8 mouse cellular contexts compared by ENCODE assay signal in genomic region chr11:75459141-75459711, GRCm38 (mm10). TPM values are rescaled to one million over a fixed set of nuclear protein-coding genes. Genes with fewer than 3 reads are reported as not detected.
DNase-seq lines count a peak whose midpoint lies in the region; ATAC-seq and TF ChIP-seq lines count a peak whose summit lies in the region.

No protein-coding gene starts in this region.

- TF ChIP-seq POLR2A in heart, adult 2 months (IDR thresholded peaks at IDR 0.05; ENCODE audit: insufficient read depth, low read depth, low read length), result no peak
- no peak for TF ChIP-seq POLR2A in cerebellum, adult 2 months (IDR thresholded peaks at IDR 0.05; ENCODE audit: borderline replicate concordance, insufficient read depth, low read length)

- no peaks in the 10 kb centered on the region for H3K79me2 ChIP-seq in heart, adult 2 months (replicated peaks; ENCODE audit: control insufficient read depth, insufficient read depth, low read length)

- intact Hi-C loops in heart, adult 2 months (cut with DNase I), result no loop called here

- H3K27ac ChIP-seq in forebrain, embryonic 10.5 days, result peak overlapping the region; percentile 92
- no peak overlapping the region for H3K27ac ChIP-seq in forebrain, embryonic 14.5 days (ENCODE audit: low read depth, low read length)
- peak overlapping the region; percentile 97 for H3K27ac ChIP-seq in heart, adult 2 months
- peak overlapping the region; percentile 97 for H3K27ac ChIP-seq in stomach, postnatal 0 days (replicated peaks)
- H3K27ac ChIP-seq in midbrain, postnatal 0 days (ENCODE audit: low read depth, low read length), result no peak overlapping the region
- no peak overlapping the region for H3K27ac ChIP-seq in cerebellum, adult 2 months (ENCODE audit: insufficient read depth, low read length)

- ATAC-seq in forebrain, embryonic 14.5 days, result no peak
- no peak for ATAC-seq in stomach, postnatal 0 days (ENCODE audit: low FRiP score, low TSS enrichment)
- ATAC-seq in midbrain, postnatal 0 days (ENCODE audit: low FRiP score), result no peak

- H3K9me3 ChIP-seq in forebrain, embryonic 10.5 days, result no peaks in the 10 kb centered on the region
- no peaks in the 10 kb centered on the region for H3K9me3 ChIP-seq in forebrain, embryonic 14.5 days (replicated peaks; ENCODE audit: control insufficient read depth, low read length)
- no peaks in the 10 kb centered on the region for H3K9me3 ChIP-seq in stomach, postnatal 0 days (ENCODE audit: control insufficient read depth, low read length)
- H3K9me3 ChIP-seq in midbrain, postnatal 0 days (ENCODE audit: low read length), result no peaks in the 10 kb centered on the region

- H3K9ac ChIP-seq in forebrain, embryonic 14.5 days (ENCODE audit: low read length), result no peak overlapping the region
- H3K9ac ChIP-seq in heart, adult 2 months (ENCODE audit: low read depth, low read length), result no peak overlapping the region
- no peak overlapping the region for H3K9ac ChIP-seq in stomach, postnatal 0 days (ENCODE audit: low read length)
- no peak overlapping the region for H3K9ac ChIP-seq in midbrain, postnatal 0 days (replicated peaks; ENCODE audit: low read length, poor library complexity, severe bottlenecking)

- 0 out of 2 replicates have a peak, but pooled peaks have one; percentile 44 for TF ChIP-seq EP300 in heart, adult 2 months (IDR thresholded peaks at IDR 0.05; ENCODE audit: insufficient read depth, low read depth, low read length)
- TF ChIP-seq EP300 in stomach, postnatal 0 days (optimal IDR thresholded peaks at IDR 0.05), result no peak

- no peak for DNase-seq in forebrain, embryonic 10.5 days (ENCODE audit: extremely low spot score, low spot score)
- no peak for DNase-seq in forebrain, embryonic 14.5 days (ENCODE audit: low spot score)
- DNase-seq in NIH3T3 (ENCODE audit: low read depth), result peak; percentile 63
- DNase-seq in heart, adult 2 months, result peak; percentile 61 to 67
- DNase-seq in kidney, postnatal 14 days, result peak; percentile 63
- DNase-seq in stomach, postnatal 0 days (ENCODE audit: low spot score), result no peak
- no peak for DNase-seq in midbrain, postnatal 0 days (ENCODE audit: low spot score)
- DNase-seq in cerebellum, adult 2 months, result no peak

- 85% methylated on average over 5 of the region's 5 CpGs for WGBS in forebrain, embryonic 10.5 days
- 83% methylated on average over 5 of the region's 5 CpGs for WGBS in forebrain, embryonic 14.5 days
- 8% methylated on average over 5 of the region's 5 CpGs for WGBS in heart, adult 2 months
- WGBS in stomach, postnatal 0 days, result 58% methylated on average over 5 of the region's 5 CpGs
- WGBS in midbrain, postnatal 0 days, result 77% methylated on average over 5 of the region's 5 CpGs
- 43% methylated on average over 5 of the region's 5 CpGs for WGBS in cerebellum, adult 2 months

- H3K27me3 ChIP-seq in forebrain, embryonic 10.5 days (ENCODE audit: poor library complexity, severe bottlenecking), result 0 out of 2 replicates have a peak, but pooled peaks cover under 1% of the 10 kb centered on the region
- H3K27me3 ChIP-seq in forebrain, embryonic 14.5 days (replicated peaks; ENCODE audit: control insufficient read depth, insufficient read depth, low read length), result no peaks in the 10 kb centered on the region
- H3K27me3 ChIP-seq in heart, adult 2 months (ENCODE audit: control insufficient read depth, insufficient read depth, low read length), result no peaks in the 10 kb centered on the region
- H3K27me3 ChIP-seq in stomach, postnatal 0 days (ENCODE audit: control insufficient read depth, insufficient read depth, low read length), result no peaks in the 10 kb centered on the region
- no peaks in the 10 kb centered on the region for H3K27me3 ChIP-seq in midbrain, postnatal 0 days (ENCODE audit: insufficient read depth, low read length)
- no peaks in the 10 kb centered on the region for H3K27me3 ChIP-seq in cerebellum, adult 2 months (ENCODE audit: control insufficient read depth, insufficient read depth, low read length)

- TF ChIP-seq CTCF in heart, adult 2 months (IDR thresholded peaks at IDR 0.05), result no peak
- no peak for TF ChIP-seq CTCF in stomach, postnatal 0 days (IDR thresholded peaks at IDR 0.05; ENCODE audit: low read depth)
- TF ChIP-seq CTCF in midbrain, postnatal 0 days (IDR thresholded peaks at IDR 0.05), result no peak
- no peak for TF ChIP-seq CTCF in cerebellum, adult 2 months (IDR thresholded peaks at IDR 0.05; ENCODE audit: borderline replicate concordance, insufficient read depth, low read depth, low read length)

- no peak overlapping the region for H3K4me2 ChIP-seq in forebrain, embryonic 14.5 days (ENCODE audit: low read length)
- H3K4me2 ChIP-seq in stomach, postnatal 0 days (replicated peaks; ENCODE audit: low read depth), result no peak overlapping the region
- no peak overlapping the region for H3K4me2 ChIP-seq in midbrain, postnatal 0 days (ENCODE audit: low read depth, low read length, poor library complexity, severe bottlenecking)

- H3K4me3 ChIP-seq in forebrain, embryonic 10.5 days, result peak overlapping the region; percentile 63; the same call in 1 of the 2 replicates
- H3K4me3 ChIP-seq in forebrain, embryonic 14.5 days (ENCODE audit: low read depth, low read length), result no peak overlapping the region
- no peak overlapping the region for H3K4me3 ChIP-seq in heart, adult 2 months
- no peak overlapping the region for H3K4me3 ChIP-seq in stomach, postnatal 0 days (ENCODE audit: low read depth, low read length)
- H3K4me3 ChIP-seq in midbrain, postnatal 0 days (ENCODE audit: low read depth, low read length), result no peak overlapping the region
- H3K4me3 ChIP-seq in cerebellum, adult 2 months (replicated peaks; ENCODE audit: insufficient read depth, low read depth, low read length), result no peak overlapping the region

- H3K36me3 ChIP-seq in forebrain, embryonic 10.5 days (replicated peaks), result no peaks in the 10 kb centered on the region
- no peaks in the 10 kb centered on the region for H3K36me3 ChIP-seq in forebrain, embryonic 14.5 days (ENCODE audit: control insufficient read depth, insufficient read depth, low read length)
- peaks cover 10% of the 10 kb centered on the region for H3K36me3 ChIP-seq in heart, adult 2 months (ENCODE audit: control insufficient read depth, insufficient read depth, low read length)
- no peaks in the 10 kb centered on the region for H3K36me3 ChIP-seq in stomach, postnatal 0 days (ENCODE audit: control insufficient read depth, insufficient read depth, low read length)
- H3K36me3 ChIP-seq in midbrain, postnatal 0 days (ENCODE audit: insufficient read depth, low read length), result 0 out of 2 replicates have a peak, but pooled peaks cover 2% of the 10 kb centered on the region

- peaks cover 51% of the 10 kb centered on the region for H3K4me1 ChIP-seq in forebrain, embryonic 10.5 days
- H3K4me1 ChIP-seq in forebrain, embryonic 14.5 days (ENCODE audit: control insufficient read depth, insufficient read depth, low read length), result peaks cover 20% of the 10 kb centered on the region
- peaks cover 21% of the 10 kb centered on the region for H3K4me1 ChIP-seq in heart, adult 2 months (ENCODE audit: control insufficient read depth, insufficient read depth, low read length)
- peaks cover 10% of the 10 kb centered on the region for H3K4me1 ChIP-seq in stomach, postnatal 0 days (replicated peaks; ENCODE audit: control insufficient read depth, insufficient read depth)
- H3K4me1 ChIP-seq in midbrain, postnatal 0 days (ENCODE audit: insufficient read depth, low read length), result peaks cover 18% of the 10 kb centered on the region; the same call in 1 of the 2 replicates
- peaks cover 13% of the 10 kb centered on the region for H3K4me1 ChIP-seq in cerebellum, adult 2 months (ENCODE audit: control insufficient read depth, insufficient read depth, low read length)

RNA-seq across cellular contexts. Expression of gene Tlcd2, which starts 2.3 kb away (rescaled TPM):
- 8.5 and 9.7 TPM in 2 replicates for polyA plus RNA-seq in forebrain, embryonic 10.5 days (2016; fragmentation: Nextera tagmentation; extraction: Ambion mirVana)
- 0.94 and 1.3 TPM in 2 replicates for polyA plus RNA-seq in forebrain, embryonic 14.5 days (2014; fragmentation: Nextera tagmentation; extraction: Ambion mirVana)
- total RNA-seq in heart, adult 2 months (2021), result 1 to 10 TPM; 3.7 to 4.6 TPM
- polyA plus RNA-seq in heart, adult 2 months (2012; rRNA removed), result 10.3 and 14.3 TPM in 2 replicates
- 16.0 and 17.2 TPM in 2 replicates for polyA plus RNA-seq in stomach, postnatal 0 days (2015; fragmentation: Nextera tagmentation; extraction: Ambion mirVana)
- total RNA-seq in midbrain, postnatal 0 days (2014; rRNA removed), result 0.66 and 0.76 TPM in 2 replicates
- polyA plus RNA-seq in midbrain, postnatal 0 days (2015; fragmentation: Nextera tagmentation; extraction: Ambion mirVana), result 1.6 and 1.9 TPM in 2 replicates
- 0.56 and 0.70 TPM in 2 replicates for polyA plus RNA-seq in cerebellum, adult 2 months (2012; rRNA removed)

RNA-seq across cellular contexts. Expression of gene Wdr81, which starts 4.7 kb away (rescaled TPM):
- polyA plus RNA-seq in forebrain, embryonic 10.5 days (2016; fragmentation: Nextera tagmentation; extraction: Ambion mirVana), result 5.8 and 6.4 TPM in 2 replicates
- polyA plus RNA-seq in forebrain, embryonic 14.5 days (2014; fragmentation: Nextera tagmentation; extraction: Ambion mirVana), result 4.9 and 6.9 TPM in 2 replicates
- 1 to 10 TPM; 7.0 to 8.3 TPM for total RNA-seq in heart, adult 2 months (2021)
- polyA plus RNA-seq in heart, adult 2 months (2012; rRNA removed), result 6.6 and 9.6 TPM in 2 replicates
- 2.6 and 2.7 TPM in 2 replicates for polyA plus RNA-seq in stomach, postnatal 0 days (2015; fragmentation: Nextera tagmentation; extraction: Ambion mirVana)
- 17.4 and 29.7 TPM in 2 replicates for total RNA-seq in midbrain, postnatal 0 days (2014; rRNA removed)
- polyA plus RNA-seq in midbrain, postnatal 0 days (2015; fragmentation: Nextera tagmentation; extraction: Ambion mirVana), result 4.5 and 4.8 TPM in 2 replicates
- polyA plus RNA-seq in cerebellum, adult 2 months (2012; rRNA removed), result 15.1 and 15.3 TPM in 2 replicates

RNA-seq across cellular contexts. Expression of gene Serpinf2, which starts 19.8 kb away (rescaled TPM):
- polyA plus RNA-seq in forebrain, embryonic 10.5 days (2016; fragmentation: Nextera tagmentation; extraction: Ambion mirVana), result 0.06 TPM in 1 of 2 replicates, not detected in the other
- polyA plus RNA-seq in forebrain, embryonic 14.5 days (2014; fragmentation: Nextera tagmentation; extraction: Ambion mirVana), result not detected in 2 replicates
- total RNA-seq in heart, adult 2 months (2021), result not detected
- polyA plus RNA-seq in heart, adult 2 months (2012; rRNA removed), result 0.18 and 0.61 TPM in 2 replicates
- 17.8 and 19.7 TPM in 2 replicates for polyA plus RNA-seq in stomach, postnatal 0 days (2015; fragmentation: Nextera tagmentation; extraction: Ambion mirVana)
- total RNA-seq in midbrain, postnatal 0 days (2014; rRNA removed), result not detected in 2 replicates
- 0.11 TPM in 1 of 2 replicates, not detected in the other for polyA plus RNA-seq in midbrain, postnatal 0 days (2015; fragmentation: Nextera tagmentation; extraction: Ambion mirVana)
- polyA plus RNA-seq in cerebellum, adult 2 months (2012; rRNA removed), result 0.13 and 0.15 TPM in 2 replicates

RNA-seq across cellular contexts. Expression of gene Prpf8, which starts 27.4 kb away (rescaled TPM):
- polyA plus RNA-seq in forebrain, embryonic 10.5 days (2016; fragmentation: Nextera tagmentation; extraction: Ambion mirVana), result 77.5 and 78.7 TPM in 2 replicates
- 67.0 and 73.1 TPM in 2 replicates for polyA plus RNA-seq in forebrain, embryonic 14.5 days (2014; fragmentation: Nextera tagmentation; extraction: Ambion mirVana)
- total RNA-seq in heart, adult 2 months (2021), result 10 to 100 TPM; 84.4 to 93.2 TPM
- 49.0 and 86.5 TPM in 2 replicates for polyA plus RNA-seq in heart, adult 2 months (2012; rRNA removed)
- 15.8 and 16.0 TPM in 2 replicates for polyA plus RNA-seq in stomach, postnatal 0 days (2015; fragmentation: Nextera tagmentation; extraction: Ambion mirVana)
- 121 and 129 TPM in 2 replicates for total RNA-seq in midbrain, postnatal 0 days (2014; rRNA removed)
- 25.7 and 27.6 TPM in 2 replicates for polyA plus RNA-seq in midbrain, postnatal 0 days (2015; fragmentation: Nextera tagmentation; extraction: Ambion mirVana)
- 110 and 123 TPM in 2 replicates for polyA plus RNA-seq in cerebellum, adult 2 months (2012; rRNA removed)

RNA-seq across cellular contexts. Expression of gene Serpinf1, which starts 36.7 kb away (rescaled TPM):
- 105 and 108 TPM in 2 replicates for polyA plus RNA-seq in forebrain, embryonic 10.5 days (2016; fragmentation: Nextera tagmentation; extraction: Ambion mirVana)
- polyA plus RNA-seq in forebrain, embryonic 14.5 days (2014; fragmentation: Nextera tagmentation; extraction: Ambion mirVana), result 23.6 and 35.0 TPM in 2 replicates
- total RNA-seq in heart, adult 2 months (2021), result 10 to 100 TPM; 17.4 to 28.5 TPM
- polyA plus RNA-seq in heart, adult 2 months (2012; rRNA removed), result 84.5 and 96.1 TPM in 2 replicates
- 53.7 and 69.1 TPM in 2 replicates for polyA plus RNA-seq in stomach, postnatal 0 days (2015; fragmentation: Nextera tagmentation; extraction: Ambion mirVana)
- 50.6 and 92.0 TPM in 2 replicates for total RNA-seq in midbrain, postnatal 0 days (2014; rRNA removed)
- 34.3 and 44.6 TPM in 2 replicates for polyA plus RNA-seq in midbrain, postnatal 0 days (2015; fragmentation: Nextera tagmentation; extraction: Ambion mirVana)
- 27.5 and 32.9 TPM in 2 replicates for polyA plus RNA-seq in cerebellum, adult 2 months (2012; rRNA removed)

Comparison
In these comparisons a context has a peak if more than half of its experiments do, and no peak if none do; other contexts are left out.
1. H3K27ac ChIP-seq: peak in forebrain, embryonic 10.5 days (single experiment), heart, adult 2 months (single experiment) and stomach, postnatal 0 days (single experiment); none in forebrain, embryonic 14.5 days (single experiment), midbrain, postnatal 0 days (single experiment) and cerebellum, adult 2 months (single experiment).
2. DNase-seq: peak in NIH3T3 (single experiment), heart, adult 2 months (2 of 2) and kidney, postnatal 14 days (single experiment); none in forebrain, embryonic 10.5 days (single experiment), forebrain, embryonic 14.5 days (single experiment), stomach, postnatal 0 days (single experiment), midbrain, postnatal 0 days (single experiment) and cerebellum, adult 2 months (0 of 2).
3. RNA of gene Serpinf2, which starts 19.8 kb away (polyA plus RNA-seq): 17.8 to 19.7 TPM in stomach, postnatal 0 days; 0.18 to 0.61 TPM in heart, adult 2 months, 0.13 to 0.15 TPM in cerebellum, adult 2 months, 0.06 TPM in forebrain, embryonic 10.5 days, 0.11 TPM in midbrain, postnatal 0 days and not detected in forebrain, embryonic 14.5 days; every median in the first group is over 10 times any median in the second.